Mouse (Mus musculus): ENCODE data around the gene Gm40193.

Gm40193 gene

DNA sequence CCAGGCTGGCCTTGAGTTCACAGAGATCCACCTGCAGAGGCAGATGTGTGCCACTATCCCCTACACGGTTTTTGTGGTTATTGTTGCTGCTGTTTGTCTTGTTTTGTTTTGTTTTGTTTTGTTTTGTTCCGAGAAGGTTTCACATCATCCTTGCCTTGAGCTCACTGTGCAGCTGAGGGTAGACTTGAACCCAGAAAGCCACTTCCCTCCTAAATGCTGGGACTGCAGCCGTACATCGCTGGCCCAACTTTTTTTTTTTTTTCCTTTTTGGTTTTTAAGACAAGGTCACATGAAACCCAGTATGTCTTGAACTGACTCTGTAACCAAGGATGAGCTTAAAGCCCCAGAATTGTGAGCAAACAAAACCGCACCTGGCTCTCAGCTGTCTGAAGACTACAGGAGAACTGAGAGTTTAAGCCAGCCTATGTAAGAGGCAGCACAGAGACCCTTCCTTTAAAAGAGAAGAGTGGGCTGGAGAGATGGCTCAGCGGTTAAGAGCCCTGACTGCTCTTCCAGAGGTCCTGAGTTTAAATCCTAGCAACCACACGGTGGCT lies 25.7 kb downstream of the Gm40193 start:
- DNase-seq (ENCODE audit: low read depth in 2 of 2, low spot score in 2 of 2), result no peak

DNA sequence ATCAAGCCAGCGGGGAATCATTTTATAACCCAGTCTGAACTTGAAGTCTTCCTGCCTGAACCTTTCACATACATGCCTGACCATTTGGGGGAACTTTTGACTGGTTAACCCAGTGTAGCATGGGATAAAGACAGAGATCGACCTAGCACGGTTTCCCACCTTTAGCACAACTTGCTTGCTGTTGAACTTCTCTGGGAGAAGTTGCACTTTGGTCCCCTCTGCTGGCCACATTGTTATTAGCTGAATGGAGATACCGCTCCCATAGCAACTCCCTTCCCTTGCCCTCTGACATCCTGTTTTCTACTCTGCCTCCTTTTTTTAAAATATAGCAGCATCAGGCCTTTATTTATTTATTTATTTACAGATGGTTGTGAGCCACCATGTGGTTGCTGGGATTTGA lies 26.4 kb downstream of the Gm40193 start:
- peak; percentile 62 to 79 for DNase-seq (ENCODE audit: low read depth in 2 of 2, low spot score in 2 of 2)

DNA sequence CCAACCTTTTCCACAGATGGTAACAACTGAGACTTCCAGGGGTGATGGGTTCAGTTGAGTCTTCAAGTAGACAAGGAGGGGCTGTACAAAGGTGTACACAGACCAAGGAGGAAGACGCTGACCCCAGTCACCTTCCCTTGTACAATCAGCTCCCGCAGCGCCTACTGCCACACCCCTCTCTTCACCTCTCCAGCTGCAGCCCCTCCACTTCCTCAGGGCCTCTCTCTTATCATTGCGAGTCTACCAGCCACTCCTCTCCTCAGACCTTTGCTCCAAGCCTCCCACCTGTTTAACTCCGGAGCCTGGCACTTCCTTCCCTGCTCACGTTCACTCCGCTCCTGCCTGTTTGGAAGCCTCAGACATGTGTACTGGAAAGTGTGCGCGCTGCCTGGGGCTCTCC lies 27.8 kb downstream of the Gm40193 start, which contains the start of gene Tm4sf5:
TSS of gene Tm4sf5 (plus strand) at position 275 of the 400 bp plus-strand sequence.
- no peak for DNase-seq (ENCODE audit: low read depth in 2 of 2, low spot score in 2 of 2)

DNA sequence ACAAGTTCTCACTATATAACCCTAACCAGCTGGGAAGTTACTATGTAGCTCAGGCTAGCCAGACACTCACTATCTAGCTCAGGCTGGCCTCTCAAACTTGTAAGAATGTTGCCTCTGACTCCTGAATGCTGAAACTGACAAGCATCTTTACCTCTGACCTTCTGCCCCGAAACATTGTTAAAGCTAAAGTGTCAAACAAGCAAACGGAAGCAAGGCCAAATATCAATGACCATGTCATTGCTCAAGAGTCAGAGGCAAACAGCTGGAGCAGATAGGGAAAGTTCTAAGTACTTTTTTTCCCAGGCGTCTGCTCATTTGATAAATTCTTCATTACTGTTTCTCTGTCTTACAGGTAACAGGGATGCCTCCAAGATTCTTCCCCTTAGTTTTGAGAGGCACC lies 30.7 kb downstream of the Gm40193 start:
- DNase-seq (ENCODE audit: low read depth in 2 of 2, low spot score in 2 of 2), result no peak

DNA sequence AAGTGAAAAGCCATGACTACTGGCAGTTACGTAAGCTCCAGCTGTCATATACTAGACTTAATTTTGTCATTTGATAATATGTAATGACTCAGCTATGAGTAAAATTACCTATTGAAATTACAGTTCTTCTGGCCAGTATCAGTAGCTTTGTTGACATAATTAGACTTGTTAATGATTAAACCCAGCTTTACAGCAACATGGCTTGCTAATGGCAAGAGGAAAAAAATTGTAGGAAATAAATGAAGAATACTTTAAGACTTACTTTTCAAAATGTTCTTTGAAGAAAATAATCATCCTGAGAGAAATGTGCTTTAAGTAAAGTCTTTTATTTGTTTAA lies 32.3 kb downstream of the Gm40193 start:
- DNase-seq (ENCODE audit: low read depth in 2 of 2, low spot score in 2 of 2), result no peak

DNA sequence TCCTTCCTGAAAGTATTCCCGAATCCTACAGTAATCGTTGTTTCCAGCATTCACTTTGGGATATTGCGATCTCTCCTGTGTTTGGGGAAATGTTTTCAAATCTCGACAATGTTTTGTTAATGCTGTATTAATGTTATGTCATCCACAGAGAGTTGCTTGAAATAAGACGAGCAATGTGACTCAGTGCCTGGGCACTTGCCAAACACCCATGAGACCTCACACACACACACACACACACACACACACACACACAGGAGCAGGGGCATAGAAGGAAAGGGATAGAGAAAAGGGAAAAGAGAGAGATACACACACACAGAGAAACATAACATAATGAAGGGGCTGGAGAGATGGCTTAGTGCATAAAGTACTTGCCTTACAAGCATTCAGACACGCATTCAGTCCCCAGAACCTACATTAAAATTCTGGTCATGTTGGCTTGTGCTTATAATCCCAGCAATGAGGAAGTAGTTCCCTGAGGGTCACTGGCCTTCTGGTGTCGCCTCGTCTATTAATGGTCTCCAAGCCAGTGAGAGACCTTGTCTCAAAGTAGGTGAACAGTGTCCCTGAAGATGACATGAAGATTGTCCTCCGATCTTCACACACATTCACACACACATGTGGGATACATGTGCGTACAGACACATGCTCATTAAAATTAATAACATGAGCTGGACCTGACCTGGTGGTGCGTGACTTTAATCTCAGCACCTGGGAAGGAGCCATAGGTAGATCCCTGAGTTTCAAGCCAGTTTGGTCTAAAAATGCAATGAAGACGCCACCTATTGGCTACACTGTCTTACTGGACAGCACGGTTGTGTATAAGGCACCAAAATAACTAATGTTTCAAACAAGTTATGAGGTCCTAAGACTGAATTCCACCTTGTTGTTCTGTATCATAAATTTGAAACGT lies 32.9 kb downstream of the Gm40193 start:
- DNase-seq (ENCODE audit: low read depth in 2 of 2, low spot score in 2 of 2), result no peak

DNA sequence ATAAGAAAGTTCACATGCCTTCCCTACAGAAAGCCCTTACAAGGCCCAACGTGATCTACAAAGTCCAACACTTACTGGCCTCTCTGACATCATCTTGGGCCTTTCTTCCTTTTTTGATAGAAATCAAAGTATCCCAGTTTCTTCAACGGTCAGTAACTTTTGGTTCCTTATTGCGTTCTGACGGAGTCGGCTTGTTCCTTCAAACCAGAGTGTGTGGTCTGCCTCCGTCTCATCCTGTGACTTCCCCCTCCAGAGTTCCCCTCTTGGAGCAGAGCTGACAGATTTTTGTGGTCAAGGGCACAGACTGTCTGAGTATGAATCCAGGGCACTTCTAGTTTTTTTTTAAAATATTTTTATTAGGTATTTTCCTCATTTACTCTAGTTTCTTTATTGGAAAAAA lies 43.1 kb downstream of the Gm40193 start:
- no peak for DNase-seq (ENCODE audit: low read depth in 2 of 2, low spot score in 2 of 2)

DNA sequence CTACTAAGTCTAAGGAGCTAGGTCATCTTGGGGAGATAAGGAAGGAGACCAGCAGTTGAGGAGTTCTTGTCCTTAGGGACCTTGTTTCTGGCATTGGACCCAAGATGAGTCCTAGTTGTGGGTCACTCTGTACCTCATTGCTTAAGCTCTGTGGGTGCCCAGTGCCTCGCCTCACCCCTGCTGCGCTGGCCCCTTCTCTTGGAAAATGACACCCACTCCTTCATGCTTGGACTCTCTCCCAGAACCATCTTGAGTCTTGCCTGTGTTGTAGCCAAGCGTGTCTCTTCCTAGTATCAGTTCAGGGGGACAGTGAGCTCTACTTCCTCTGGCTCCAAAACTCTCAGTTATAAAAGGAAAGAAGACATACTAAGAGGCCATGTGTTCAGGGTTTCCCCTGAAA lies 43.6 kb downstream of the Gm40193 start:
- DNase-seq (ENCODE audit: low read depth in 2 of 2, low spot score in 2 of 2), result no peak

DNA sequence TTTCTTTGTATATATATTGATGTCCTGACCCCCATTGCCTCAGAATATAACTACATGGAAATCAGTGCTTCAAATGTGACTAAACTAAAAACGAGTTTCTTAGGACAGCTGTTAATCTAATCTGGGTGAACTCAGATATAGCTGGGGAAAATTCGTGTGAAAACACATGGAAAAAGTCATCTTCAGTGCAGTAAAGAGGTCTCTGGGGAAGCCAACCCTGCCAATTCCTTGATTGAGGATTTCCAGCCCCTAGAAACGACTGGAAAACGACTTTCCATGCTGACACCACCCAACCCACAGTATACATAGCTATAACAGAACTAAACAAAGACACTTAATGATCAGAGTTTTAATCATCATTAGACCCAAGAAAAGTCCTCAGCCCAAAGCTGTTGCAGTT lies 44.9 kb downstream of the Gm40193 start:
- DNase-seq (ENCODE audit: low read depth in 2 of 2, low spot score in 2 of 2), result no peak

DNA sequence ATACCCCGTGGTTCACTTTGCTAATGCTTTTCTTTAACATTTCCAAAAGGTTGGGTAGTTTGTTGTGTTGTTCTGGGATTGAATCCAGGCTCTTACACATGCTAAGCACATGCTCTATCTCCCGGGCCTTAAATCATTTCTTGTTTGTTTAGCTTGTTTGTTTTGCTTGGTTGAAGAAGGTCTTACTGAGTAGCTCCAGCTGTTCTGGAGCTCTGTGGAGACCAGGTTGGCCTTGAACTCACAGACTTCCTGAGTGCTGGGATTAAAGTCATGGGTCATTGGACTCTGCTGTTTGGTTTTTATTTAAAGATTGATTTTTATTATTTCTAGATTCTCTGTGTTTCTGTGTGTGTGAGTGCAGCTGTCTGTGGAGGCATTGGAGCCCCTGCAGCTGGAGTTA lies 47.2 kb downstream of the Gm40193 start:
- no peak for DNase-seq (ENCODE audit: low read depth in 2 of 2, low spot score in 2 of 2)
